Mouse (Mus musculus) megakaryocyte, adult 5-6 weeks (primary cell): ENCODE measurements at regions not wholly inside any gene's neighbourhood (a gene's known extent, or its start where the extent isn't known, plus 50 kb on each side); places are given as distances from the start of the nearest gene placed in this dataset.
A peak's percentile ranks its signal among the peaks of the same experiment; 100 is the strongest.

Experiments used
- ATAC-seq: 2 replicates; pipeline ENCODE4 v1.8.0; 2016; ENCODE audit warnings: mild to moderate bottlenecking, inconsistent platforms; ENCODE audit not compliant: poor library complexity, severe bottlenecking

- peak; percentile 56 for ATAC-seq
These were observed 117.1 kb upstream of the Hs6st1 start for GRCm38 (mm10) chr1:35951082-35951481.

- ATAC-seq, result no peak
These were observed 114.5 kb upstream of the Hs6st1 start for GRCm38 (mm10) chr1:35953721-35954120.

GRCm38 (mm10) chr1:35957425-35958372 lies 110.5 kb upstream of the Hs6st1 start:
- ATAC-seq, result no peak

- ATAC-seq, result no peak
These were observed 108.5 kb upstream of the Hs6st1 start for GRCm38 (mm10) chr1:35959729-35960128.

- no peak for ATAC-seq
These were observed 107.4 kb upstream of the Hs6st1 start for GRCm38 (mm10) chr1:35960844-35961243.

- no peak for ATAC-seq
These were observed 106.3 kb upstream of the Hs6st1 start for GRCm38 (mm10) chr1:35961923-35962322.

- ATAC-seq, result no peak
These were observed 99.7 kb upstream of the Hs6st1 start for GRCm38 (mm10) chr1:35968489-35968888.

- no peak for ATAC-seq
These were observed 96.6 kb upstream of the Hs6st1 start for GRCm38 (mm10) chr1:35971435-35972189.

- ATAC-seq, result peak; percentile 51
These were observed 96.0 kb upstream of the Hs6st1 start for GRCm38 (mm10) chr1:35972190-35972584.

- ATAC-seq, result no peak
These were observed 94.8 kb upstream of the Hs6st1 start for GRCm38 (mm10) chr1:35973386-35973785.

GRCm38 (mm10) chr1:35975611-35976208 lies 92.5 kb upstream of the Hs6st1 start:
- ATAC-seq, result peak; percentile 62

- no peak for ATAC-seq
These were observed 91.7 kb upstream of the Hs6st1 start for GRCm38 (mm10) chr1:35976528-35976927.

GRCm38 (mm10) chr1:35978116-35978515 lies 90.1 kb upstream of the Hs6st1 start:
- ATAC-seq, result no peak

- no peak for ATAC-seq
These were observed 89.4 kb upstream of the Hs6st1 start for GRCm38 (mm10) chr1:35978766-35979165.

GRCm38 (mm10) chr1:35981226-35981625 lies 87.0 kb upstream of the Hs6st1 start:
- no peak for ATAC-seq

- ATAC-seq, result no peak
These were observed 84.8 kb upstream of the Hs6st1 start for GRCm38 (mm10) chr1:35983361-35983760.

- ATAC-seq, result no peak
These were observed 82.9 kb upstream of the Hs6st1 start for GRCm38 (mm10) chr1:35985318-35985717.

- no peak for ATAC-seq
These were observed 81.5 kb upstream of the Hs6st1 start for GRCm38 (mm10) chr1:35986666-35987065.

- 0 out of 2 replicates have a peak, but pooled peaks have one; percentile 18 for ATAC-seq
These were observed 75.8 kb upstream of the Hs6st1 start for GRCm38 (mm10) chr1:35992227-35992909.

GRCm38 (mm10) chr1:35992937-35993336 lies 75.3 kb upstream of the Hs6st1 start:
- peak; percentile 81 for ATAC-seq

GRCm38 (mm10) chr1:35995691-35996090 lies 72.5 kb upstream of the Hs6st1 start:
- ATAC-seq, result no peak
